Mouse (Mus musculus) neutrophil, adult 5-6 weeks (primary cell): ENCODE measurements around the gene Fuca1. TPM values are rescaled to one million over a fixed set of nuclear protein-coding genes. Genes with fewer than 3 reads are reported as not detected.
A peak's percentile ranks its signal among the peaks of the same experiment; 100 is the strongest.

Experiments used
- ATAC-seq: fragments of 151-379, 151-347 bp; 2 replicates; pipeline ENCODE4 v1.8.0; 2017; ENCODE audit warnings: mild to moderate bottlenecking, moderate TSS enrichment; ENCODE audit not compliant: insufficient number of reproducible peaks, poor library complexity, low FRiP score, severe bottlenecking; ENCODE audit errors: extremely low read depth
- total RNA-seq: library from RNA; stranded (forward); fragments of 200-1000 nt; gene quantifications from 2 replicates; pipeline ENCODE4 v1.2.3, GENCODE M21; 2017

The Fuca1 gene
- 366 and 368 TPM in 2 replicates for total RNA-seq

GRCm38 (mm10) chr4:135920304-135921241 lies at the start of gene Fuca1:
Gene Fuca1 (plus strand): TSS chr4:135920735.
- ATAC-seq, result peak; percentile 90

- no peak for ATAC-seq
Measured at GRCm38 (mm10) chr4:135872015-135872414, 48.5 kb upstream of the Fuca1 start.

GRCm38 (mm10) chr4:135872589-135873391 lies 47.7 kb upstream of the Fuca1 start:
- ATAC-seq, result no peak

GRCm38 (mm10) chr4:135873526-135874202 lies 46.9 kb upstream of the Fuca1 start, which contains the start of gene Pnrc2:
Gene Pnrc2 (minus strand): TSS chr4:135873850.
- ATAC-seq, result peak; percentile 49

GRCm38 (mm10) chr4:135874564-135875535 lies 45.7 kb upstream of the Fuca1 start:
- no peak for ATAC-seq

GRCm38 (mm10) chr4:135875546-135875945 lies 45.0 kb upstream of the Fuca1 start:
- no peak for ATAC-seq

GRCm38 (mm10) chr4:135875991-135876582 lies 44.4 kb upstream of the Fuca1 start:
- peak; percentile 15 for ATAC-seq

GRCm38 (mm10) chr4:135876583-135877020 lies 43.9 kb upstream of the Fuca1 start:
- peak; percentile 77 for ATAC-seq

- no peak for ATAC-seq
Measured at GRCm38 (mm10) chr4:135877742-135878141, 42.8 kb upstream of the Fuca1 start.

- no peak for ATAC-seq
Measured at GRCm38 (mm10) chr4:135879021-135879420, 41.5 kb upstream of the Fuca1 start.

- no peak for ATAC-seq
Measured at GRCm38 (mm10) chr4:135880018-135880417, 40.5 kb upstream of the Fuca1 start.

GRCm38 (mm10) chr4:135880576-135880975 lies 40.0 kb upstream of the Fuca1 start:
- ATAC-seq, result no peak

- ATAC-seq, result no peak
Measured at GRCm38 (mm10) chr4:135882023-135882422, 38.5 kb upstream of the Fuca1 start.

- no peak for ATAC-seq
Measured at GRCm38 (mm10) chr4:135883401-135883851, 37.1 kb upstream of the Fuca1 start.

- ATAC-seq, result no peak
Measured at GRCm38 (mm10) chr4:135883881-135884516, 36.5 kb upstream of the Fuca1 start.

- no peak for ATAC-seq
Measured at GRCm38 (mm10) chr4:135884531-135884930, 36.0 kb upstream of the Fuca1 start.

- ATAC-seq, result no peak
Measured at GRCm38 (mm10) chr4:135885676-135886075, 34.9 kb upstream of the Fuca1 start.
